Mouse (Mus musculus) spleen, adult 2 months (tissue): ENCODE results near the gene Zmiz1. TPM values are rescaled to one million over a fixed set of nuclear protein-coding genes. Genes with fewer than 3 reads are reported as not detected.

Experiments
- DNase-seq, 2 experiments: peaks; one replicate each; pipeline versions ENCODE4 v3.0.0 to v3.0.0-alpha.2; 2012 to 2021; ENCODE audit warnings: low spot score in 2 of 2, low read depth in 1 of 2
- H3K27ac ChIP-seq: fragments of 200-500 bp; 2 replicates; pipeline ENCODE4 v1.5.1; 2012; ENCODE audit warnings: low read length, inconsistent platforms; ENCODE audit not compliant: insufficient read depth
- H3K27me3 ChIP-seq: fragments of 200-500 bp; 2 replicates; pipeline ENCODE4 v1.6.1; 2012; ENCODE audit warnings: mild to moderate bottlenecking, moderate library complexity, low read length, inconsistent platforms; ENCODE audit not compliant: control insufficient read depth, insufficient read depth
- H3K36me3 ChIP-seq: fragments of 200-500 bp; 2 replicates; pipeline ENCODE4 v1.6.1; 2012; ENCODE audit warnings: mild to moderate bottlenecking, low read length, inconsistent platforms; ENCODE audit not compliant: control insufficient read depth, insufficient read depth
- H3K4me1 ChIP-seq: fragments of 200-500 bp; 2 replicates; pipeline ENCODE4 v1.6.1; 2011; ENCODE audit warnings: inconsistent platforms; ENCODE audit not compliant: control insufficient read depth, insufficient read depth, insufficient read length
- H3K4me3 ChIP-seq: fragments of 200-500 bp; 2 replicates; pipeline ENCODE4 v1.5.1; 2011; ENCODE audit warnings: mild to moderate bottlenecking, inconsistent platforms; ENCODE audit not compliant: insufficient read depth, insufficient read length; ENCODE audit errors: extremely low read depth
- CTCF ChIP-seq: fragments of 200-500 bp; IDR thresholded peaks from 2 replicates; pipeline ENCODE4 v1.5.1; 2011; ENCODE audit warnings: mild to moderate bottlenecking, inconsistent platforms; ENCODE audit not compliant: insufficient read depth, insufficient read length, insufficient replicate concordance; ENCODE audit errors: extremely low read depth
- POLR2A ChIP-seq: fragments of 200-500 bp; IDR thresholded peaks from 2 replicates; pipeline ENCODE4 v1.6.1; 2011; ENCODE audit warnings: low read depth, low read length, inconsistent platforms
- WGBS: fragments of 180-500 bp; shearing (Covaris S2); methylation state at CpG from one replicate; pipeline ENCODE4 v1.1.7; 2018; 5-methylcytosine and 5-hydroxymethylcytosine counted together
- polyA plus RNA-seq: library from polyadenylated mRNA; depleted of rRNA; stranded (reverse); fragments of >200 nt; gene quantifications from 2 replicates; pipeline ENCODE4 v1.2.3, GENCODE M21; 2012

Zmiz1 gene
- polyA plus RNA-seq, 1 experiment, result 48.5 TPM

- TF ChIP-seq POLR2A (no peak), CTCF (no peak)
- Histone ChIP-seq H3K4me3 (no peak overlapping the region), H3K27me3 (no peaks in the 10 kb centered on the region), H3K4me1 (peaks cover 70% of the 10 kb centered on the region; the same call in 1 of the 2 replicates), H3K36me3 (no peaks in the 10 kb centered on the region), H3K27ac (peak overlapping the region; percentile 34; the same call in 1 of the 2 replicates)
- 53% methylated on average over 9 of the region's 9 CpGs for WGBS
- no peak for DNase-seq
Measured at GRCm38 (mm10) chr14:25524111-25524495, 65.1 kb downstream of the Zmiz1 start.

GRCm38 (mm10) chr14:25524884-25525283 is 65.9 kb downstream of the Zmiz1 start:
- Histone ChIP-seq H3K27ac (peak overlapping the region; percentile 42; the same call in 1 of the 2 replicates), H3K27me3 (no peaks in the 10 kb centered on the region), H3K36me3 (no peaks in the 10 kb centered on the region), H3K4me3 (no peak overlapping the region), H3K4me1 (peaks cover 64% of the 10 kb centered on the region; the same call in 1 of the 2 replicates)
- 55% methylated on average over 4 of the region's 4 CpGs for WGBS
- DNase-seq, result no peak
- no peak for TF ChIP-seq POLR2A
- TF ChIP-seq CTCF, result no peak

- Histone ChIP-seq H3K27ac (peak overlapping the region; percentile 42), H3K36me3 (no peaks in the 10 kb centered on the region), H3K27me3 (no peaks in the 10 kb centered on the region), H3K4me3 (no peak overlapping the region), H3K4me1 (peaks cover 60% of the 10 kb centered on the region; the same call in 1 of the 2 replicates)
- no peak for DNase-seq
- TF ChIP-seq POLR2A (no peak), CTCF (no peak)
- WGBS, result 46% methylated on average over 8 of the region's 8 CpGs
Measured at GRCm38 (mm10) chr14:25525729-25526128, 66.7 kb downstream of the Zmiz1 start.

- no peak overlapping the region for H3K4me3 ChIP-seq
- H3K27ac ChIP-seq, result no peak overlapping the region
- H3K27me3 ChIP-seq, result no peaks in the 10 kb centered on the region
- no peak for TF ChIP-seq POLR2A
- no peak for TF ChIP-seq CTCF
- H3K4me1 ChIP-seq, result peaks cover 54% of the 10 kb centered on the region; the same call in 1 of the 2 replicates
- no peaks in the 10 kb centered on the region for H3K36me3 ChIP-seq
- no peak for DNase-seq
- WGBS, result 91% methylated on average over 8 of the region's 8 CpGs
Measured at GRCm38 (mm10) chr14:25526872-25527271, 67.9 kb downstream of the Zmiz1 start.

GRCm38 (mm10) chr14:25527321-25527720 is 68.3 kb downstream of the Zmiz1 start:
- WGBS, result 70% methylated on average over 2 of the region's 2 CpGs
- H3K4me3 ChIP-seq, result no peak overlapping the region
- H3K4me1 ChIP-seq, result peaks cover 50% of the 10 kb centered on the region; the same call in 1 of the 2 replicates
- H3K36me3 ChIP-seq, result no peaks in the 10 kb centered on the region
- TF ChIP-seq CTCF (no peak), POLR2A (no peak)
- DNase-seq, result peak in 1 of 2 experiments; percentile 34
- H3K27me3 ChIP-seq, result no peaks in the 10 kb centered on the region
- H3K27ac ChIP-seq, result peak overlapping the region; percentile 28

GRCm38 (mm10) chr14:25530342-25530741 is 71.4 kb downstream of the Zmiz1 start:
- no peak overlapping the region for H3K27ac ChIP-seq

GRCm38 (mm10) chr14:25530815-25531214 is 71.8 kb downstream of the Zmiz1 start:
- H3K27me3 ChIP-seq, result no peaks in the 10 kb centered on the region
- WGBS, result 66% methylated on average over 5 of the region's 5 CpGs
- no peaks in the 10 kb centered on the region for H3K36me3 ChIP-seq
- H3K4me3 ChIP-seq, result no peak overlapping the region
- no peak for TF ChIP-seq CTCF
- no peak for TF ChIP-seq POLR2A
- no peak for DNase-seq
- H3K4me1 ChIP-seq, result peaks cover 25% of the 10 kb centered on the region; the same call in 1 of the 2 replicates
- no peak overlapping the region for H3K27ac ChIP-seq

More at GRCm38 (mm10) chr14:25530342-25530741, 71.4 kb downstream of the Zmiz1 start:
- Histone ChIP-seq H3K27me3 (no peaks in the 10 kb centered on the region), H3K4me3 (no peak overlapping the region), H3K36me3 (no peaks in the 10 kb centered on the region), H3K4me1 (peaks cover 30% of the 10 kb centered on the region; the same call in 1 of the 2 replicates)
- 32% methylated on average over 4 of the region's 4 CpGs for WGBS
- DNase-seq, result peak in 1 of 2 experiments; percentile 22
- TF ChIP-seq CTCF, result no peak
- no peak for TF ChIP-seq POLR2A
